Mouse (Mus musculus): ENCODE data around the gene Mfsd4b2.

Gene Mfsd4b2

GRCm38 (mm10) chr10:39888621-39889020 lies 38.1 kb downstream of the Mfsd4b2 start:
- DNase-seq, result no peak

Data from kidney, adult 8-10 months (tissue).